Mouse (Mus musculus): ENCODE data around the gene Slc26a10.
"Not testable (repeated sequence)": the region's sequence is repeated elsewhere in the genome, so short reads cannot be mapped to it uniquely, and the experiment has no call there.

Gene Slc26a10

GRCm38 (mm10) chr10:127162771-127163261 is 17.6 kb downstream of the Slc26a10 start:
- DNase-seq (ENCODE audit: low spot score), result peak; percentile 96

- DNase-seq (ENCODE audit: low spot score), result no peak
Observed at GRCm38 (mm10) chr10:127160728-127161127, 19.7 kb downstream of the Slc26a10 start.

- DNase-seq (ENCODE audit: low spot score), result no peak
Observed at GRCm38 (mm10) chr10:127160081-127160480, 20.4 kb downstream of the Slc26a10 start.

GRCm38 (mm10) chr10:127158471-127158870 is 22.0 kb downstream of the Slc26a10 start:
- no peak for DNase-seq (ENCODE audit: low spot score)

GRCm38 (mm10) chr10:127156511-127156910 is 23.9 kb downstream of the Slc26a10 start:
- DNase-seq (ENCODE audit: low spot score), result no peak

GRCm38 (mm10) chr10:127156089-127156488 is 24.4 kb downstream of the Slc26a10 start:
- DNase-seq (ENCODE audit: low spot score), result no peak

GRCm38 (mm10) chr10:127154652-127155051 is 25.8 kb downstream of the Slc26a10 start:
- DNase-seq (ENCODE audit: low spot score), result no peak

GRCm38 (mm10) chr10:127154241-127154640 is 26.2 kb downstream of the Slc26a10 start:
- no peak for DNase-seq (ENCODE audit: low spot score)

- no peak for DNase-seq (ENCODE audit: low spot score)
Observed at GRCm38 (mm10) chr10:127153323-127153722, 27.1 kb downstream of the Slc26a10 start.

GRCm38 (mm10) chr10:127152556-127152955 is 27.9 kb downstream of the Slc26a10 start:
- not testable (repeated sequence) for DNase-seq (ENCODE audit: low spot score)

GRCm38 (mm10) chr10:127151233-127151632 is 29.2 kb downstream of the Slc26a10 start:
- DNase-seq (ENCODE audit: low spot score), result not testable (repeated sequence)

- DNase-seq (ENCODE audit: low spot score), result peak; percentile 52
Observed at GRCm38 (mm10) chr10:127150471-127150872, 30.0 kb downstream of the Slc26a10 start.

GRCm38 (mm10) chr10:127147135-127147534 is 33.3 kb downstream of the Slc26a10 start:
- no peak for DNase-seq (ENCODE audit: low spot score)

- peak; percentile 44 for DNase-seq (ENCODE audit: low spot score)
Observed at GRCm38 (mm10) chr10:127145303-127145702, 35.1 kb downstream of the Slc26a10 start.

GRCm38 (mm10) chr10:127144536-127144935 is 35.9 kb downstream of the Slc26a10 start:
- no peak for DNase-seq (ENCODE audit: low spot score)

GRCm38 (mm10) chr10:127143228-127143627 is 37.2 kb downstream of the Slc26a10 start:
- DNase-seq (ENCODE audit: low spot score), result no peak

GRCm38 (mm10) chr10:127141500-127141899 is 38.9 kb downstream of the Slc26a10 start:
- DNase-seq (ENCODE audit: low spot score), result peak; percentile 91

GRCm38 (mm10) chr10:127140971-127141370 is 39.5 kb downstream of the Slc26a10 start:
- no peak for DNase-seq (ENCODE audit: low spot score)

- DNase-seq (ENCODE audit: low spot score), result no peak
Observed at GRCm38 (mm10) chr10:127138328-127139141, 41.9 kb downstream of the Slc26a10 start.

- no peak for DNase-seq (ENCODE audit: low spot score)
Observed at GRCm38 (mm10) chr10:127137896-127138295, 42.5 kb downstream of the Slc26a10 start.

- DNase-seq (ENCODE audit: low spot score), result peak; percentile 86
Observed at GRCm38 (mm10) chr10:127136510-127136909, 43.9 kb downstream of the Slc26a10 start.

GRCm38 (mm10) chr10:127135118-127135836 is 45.2 kb downstream of the Slc26a10 start:
- peak; percentile 86 for DNase-seq (ENCODE audit: low spot score)
